Mouse (Mus musculus) left cerebral cortex, adult 8-10 months (tissue): ENCODE measurements at regions not wholly inside any gene's neighbourhood (a gene's known extent, or its start where the extent isn't known, plus 50 kb on each side); places are given as distances from the start of the nearest gene placed in this dataset.
A peak's percentile ranks its signal among the peaks of the same experiment; 100 is the strongest.
"Not testable (repeated sequence)": the region's sequence is repeated elsewhere in the genome, so short reads cannot be mapped to it uniquely, and the experiment has no call there.

ENCODE experiments used
- DNase-seq, 2 experiments: peaks; one replicate each; pipeline ENCODE4 v3.0.0; 2022; ENCODE audit warnings: low spot score in 2 of 2

DNA sequence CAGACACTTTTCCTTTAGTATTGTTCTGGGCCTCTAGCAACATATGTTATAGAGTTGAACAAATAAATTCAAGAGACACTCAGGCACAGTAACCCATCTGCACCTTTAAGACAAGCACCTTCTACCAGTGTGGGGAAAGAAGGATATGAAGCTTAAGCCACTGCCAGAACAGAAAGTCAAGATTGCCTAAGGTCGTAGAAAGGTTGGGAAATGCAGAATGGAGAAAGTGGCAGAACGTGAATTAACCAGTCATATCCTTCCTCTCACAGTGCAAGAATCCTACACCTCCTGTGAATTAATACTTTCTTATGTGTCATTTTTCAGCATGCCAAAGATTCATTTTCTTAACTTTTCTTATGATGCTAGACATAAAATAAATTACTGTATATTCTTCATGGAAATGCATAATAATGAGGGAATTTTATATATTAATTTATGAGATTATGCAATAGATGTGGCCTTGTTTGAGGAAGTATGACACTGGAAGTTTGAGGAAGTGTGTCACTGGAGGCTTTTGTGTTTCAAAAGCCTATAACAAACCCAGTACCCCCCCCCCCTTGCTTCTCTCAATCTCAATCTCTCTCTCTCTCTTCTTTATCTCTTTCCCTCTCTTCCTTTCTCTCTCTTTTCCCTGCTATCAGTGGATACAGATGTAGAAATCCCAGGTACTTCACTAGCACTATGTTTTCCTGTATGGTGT is 361.6 kb upstream of the Edil3 start:
- DNase-seq, result no peak

DNA sequence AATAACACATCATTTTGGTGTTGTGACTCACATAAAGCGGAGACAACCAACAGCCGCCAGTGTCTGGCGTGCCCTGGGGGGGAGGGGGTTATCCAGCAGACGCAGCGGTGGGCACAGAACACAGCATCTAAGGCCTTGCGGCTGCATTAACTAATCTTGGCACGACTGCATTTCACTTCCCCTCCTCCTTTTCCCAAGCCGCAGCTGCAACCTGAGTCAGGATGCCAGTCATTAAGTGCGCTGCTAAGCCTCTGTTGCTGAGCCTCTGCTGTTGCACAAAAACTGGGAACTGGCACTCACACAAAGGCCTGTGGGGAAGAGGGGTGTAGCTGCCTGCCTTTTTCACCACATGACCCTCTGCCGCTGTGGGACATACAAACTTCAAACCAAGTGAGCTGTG is 331.2 kb upstream of the Edil3 start:
- no peak for DNase-seq

GRCm38 (mm10) chr13:88510850-88511554 is 310.3 kb upstream of the Edil3 start:
- no peak for DNase-seq

GRCm38 (mm10) chr13:88534796-88535195 is 286.5 kb upstream of the Edil3 start:
- no peak for DNase-seq

- peak in 1 of 2 experiments; percentile 19 for DNase-seq
Observed at GRCm38 (mm10) chr13:88554504-88554903, 266.8 kb upstream of the Edil3 start.

- DNase-seq, result no peak
Observed at GRCm38 (mm10) chr13:88564978-88565377, 256.3 kb upstream of the Edil3 start.

DNA sequence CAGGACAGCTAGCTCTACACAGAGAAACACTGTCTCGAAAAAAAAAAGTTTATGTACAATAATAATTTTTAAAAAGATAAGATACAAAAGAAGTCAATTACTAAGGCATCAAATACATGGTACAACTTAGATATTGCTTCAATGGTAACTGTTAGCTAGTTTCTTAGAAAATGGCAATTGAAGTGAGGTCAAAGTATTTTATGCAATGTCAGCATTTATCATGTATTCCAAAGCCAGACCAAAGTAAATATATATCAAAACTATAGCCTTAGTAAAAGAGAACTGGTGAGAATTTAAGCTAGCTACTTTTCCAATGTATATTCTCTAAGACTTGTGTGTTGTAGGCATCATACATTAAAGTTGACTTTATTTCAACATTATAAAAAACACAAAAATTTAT is 219.0 kb upstream of the Edil3 start:
- DNase-seq, result no peak

DNA sequence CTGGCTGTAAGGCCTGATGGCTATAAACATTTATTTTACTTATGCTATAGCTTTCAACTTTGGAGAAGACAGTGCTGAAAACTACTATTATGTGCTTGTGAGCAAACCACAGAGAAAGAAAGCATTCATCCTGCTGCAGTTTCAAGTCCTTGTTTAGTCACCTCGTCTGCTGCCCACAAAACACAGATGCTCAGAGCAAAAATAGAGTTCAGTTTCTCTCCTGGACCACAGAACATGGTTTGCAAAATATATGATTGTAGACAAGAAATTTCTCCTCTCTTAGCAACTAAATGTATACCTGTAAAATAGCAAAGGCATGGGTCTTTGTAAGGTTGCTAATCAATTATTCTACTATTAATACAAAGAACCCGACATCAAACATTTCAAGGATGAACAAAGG is 210.7 kb upstream of the Edil3 start:
- peak in 1 of 2 experiments; percentile 41 for DNase-seq

DNA sequence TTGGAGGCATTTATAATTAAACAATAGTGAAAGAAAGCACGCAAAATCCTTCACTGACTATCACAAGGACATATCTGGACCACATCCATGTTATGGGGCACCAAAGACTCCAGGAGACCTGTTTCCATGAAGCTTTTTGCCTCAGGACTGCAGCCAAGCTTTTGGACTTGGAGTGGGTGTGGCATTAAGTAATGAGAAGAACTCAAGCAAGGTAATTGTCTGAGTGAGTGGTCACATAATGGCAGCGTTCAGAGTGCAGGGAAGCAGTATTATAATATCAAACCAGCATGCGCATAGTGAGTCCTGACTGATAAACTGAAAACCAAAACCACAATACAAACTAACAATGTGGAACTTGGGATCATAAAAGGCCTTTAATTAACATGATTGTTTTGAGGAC is 208.0 kb upstream of the Edil3 start:
- DNase-seq, result no peak

GRCm38 (mm10) chr13:88650135-88650534 is 171.1 kb upstream of the Edil3 start:
- no peak for DNase-seq

GRCm38 (mm10) chr13:88651036-88651435 is 170.2 kb upstream of the Edil3 start:
- DNase-seq, result no peak

DNA sequence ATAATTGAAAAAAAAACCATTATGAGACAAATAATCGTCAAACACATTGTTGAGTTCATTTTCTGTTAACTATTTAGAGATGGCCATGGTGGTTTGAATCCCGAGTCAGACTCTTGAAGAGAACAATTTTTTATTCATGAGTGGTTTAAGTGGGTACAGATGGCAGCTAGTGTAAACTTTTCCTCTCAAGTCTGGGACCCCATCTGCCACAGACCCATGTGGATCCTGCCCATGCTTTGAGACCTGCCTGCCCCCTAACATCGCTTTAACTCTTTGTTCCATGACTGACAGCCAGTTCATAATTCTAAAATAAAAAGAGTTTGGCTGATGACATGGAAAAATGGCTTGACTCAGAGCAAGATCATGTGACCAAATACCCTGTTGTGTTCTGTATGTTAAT is 166.2 kb upstream of the Edil3 start:
- DNase-seq, result no peak

DNA sequence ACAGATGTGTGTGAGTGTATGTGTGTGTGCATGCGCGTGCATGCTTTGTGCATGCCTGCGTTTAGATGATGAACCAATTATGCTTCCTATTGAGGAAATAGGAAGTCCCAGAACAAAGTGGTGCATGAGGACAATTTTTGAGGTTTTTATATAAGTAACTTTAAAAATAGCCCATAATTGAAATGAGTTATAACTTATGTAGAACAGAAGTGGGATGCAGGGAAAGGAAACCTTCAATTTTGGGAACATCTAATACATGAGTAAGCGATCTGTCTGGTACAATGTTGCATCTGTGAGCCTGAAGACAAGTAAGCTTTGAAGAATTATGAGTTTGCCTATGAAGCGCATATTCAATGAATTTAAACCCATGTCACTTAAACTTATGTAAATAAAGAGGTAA is 145.4 kb upstream of the Edil3 start:
- DNase-seq, result no peak

GRCm38 (mm10) chr13:88704526-88704925 is 116.7 kb upstream of the Edil3 start:
- DNase-seq, result no peak

DNA sequence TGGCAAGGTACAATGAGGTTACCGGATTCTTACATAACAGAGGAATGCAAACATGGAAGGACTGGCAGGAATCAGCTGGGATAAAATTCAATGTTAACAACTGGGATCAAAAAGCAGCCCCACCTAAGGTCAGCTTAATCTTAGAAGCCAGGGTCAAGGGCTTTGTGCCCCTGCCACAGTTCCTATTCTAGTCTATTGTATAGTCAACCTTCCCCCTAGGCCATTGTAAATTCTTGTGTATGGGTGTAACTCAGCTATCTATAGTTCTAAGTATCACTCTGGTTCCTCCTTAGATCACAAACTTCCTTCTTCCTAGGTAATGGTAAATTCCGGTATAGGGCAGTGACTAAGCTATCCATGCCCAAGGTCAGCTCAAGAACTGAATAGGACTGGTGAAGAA is 91.6 kb upstream of the Edil3 start:
- DNase-seq, result not testable (repeated sequence)

DNA sequence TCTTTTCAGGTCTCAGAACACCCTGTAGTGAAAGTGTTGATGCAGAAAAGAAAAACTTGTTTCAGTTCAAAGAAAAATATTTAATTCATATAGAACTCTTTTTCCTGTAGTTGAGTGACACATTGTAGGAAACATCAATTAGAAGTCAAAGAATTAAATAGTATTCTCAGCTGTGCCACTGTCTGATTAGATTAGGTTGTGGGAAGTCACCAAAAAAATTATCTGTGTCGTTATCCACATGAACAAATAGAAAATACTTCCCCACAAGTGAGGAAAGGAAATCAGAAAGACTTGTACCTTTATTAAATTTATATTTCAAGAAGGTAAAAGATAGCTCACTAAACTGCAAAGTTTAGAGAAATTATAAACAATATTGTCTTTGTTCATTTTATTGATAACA is 71.4 kb upstream of the Edil3 start:
- DNase-seq, result no peak
